Mouse (Mus musculus) CH12.LX (cell line): ENCODE results near the gene Dido1.

ENCODE experiments used
- CHD2 ChIP-seq: IDR thresholded peaks from 2 replicates; pipeline ENCODE4 v1.6.1; 2011; ENCODE audit warnings: low read length, improper control_type of control experiment
- CTCF ChIP-seq, 2 experiments: IDR thresholded peaks in 1 of 2; conservative IDR thresholded peaks in 1 of 2; 2 replicates each; pipeline ENCODE4 v1.5.1; 2011 to 2012; ENCODE audit warnings: low read depth in 2 of 2, low read length in 2 of 2, improper control_type of control experiment in 1 of 2, inconsistent platforms in 1 of 2, mild to moderate bottlenecking in 1 of 2, moderate library complexity in 1 of 2
- HCFC1 ChIP-seq: IDR thresholded peaks from 2 replicates; pipeline ENCODE4 v1.6.1; 2012; ENCODE audit warnings: low read depth, mild to moderate bottlenecking, inconsistent platforms, low read length, improper control_type of control experiment
- JUN ChIP-seq: IDR thresholded peaks from 2 replicates; pipeline ENCODE4 v1.6.1; 2011; ENCODE audit warnings: low read depth, mild to moderate bottlenecking, low read length, improper control_type of control experiment, moderate library complexity; ENCODE audit not compliant: insufficient read depth
- MAFK ChIP-seq: IDR thresholded peaks from 2 replicates; pipeline ENCODE4 v1.6.1; 2011; ENCODE audit warnings: low read length, improper control_type of control experiment; ENCODE audit not compliant: insufficient replicate concordance
- PAX5 ChIP-seq: IDR thresholded peaks from 2 replicates; pipeline ENCODE4 v1.6.1; 2012; ENCODE audit warnings: low read length, inconsistent platforms, mixed read lengths
- POLR2A ChIP-seq: IDR thresholded peaks from 2 replicates; pipeline ENCODE4 v1.6.1; 2011; ENCODE audit warnings: low read depth, mild to moderate bottlenecking, improper control_type of control experiment, low read length
- POLR2AphosphoS2 ChIP-seq: IDR thresholded peaks from 2 replicates; pipeline ENCODE4 v1.6.1; 2011; ENCODE audit warnings: low read depth, low read length, improper control_type of control experiment
- RCOR1 ChIP-seq: conservative IDR thresholded peaks from 2 replicates; pipeline ENCODE4 v1.6.1; 2012; ENCODE audit warnings: low read depth, mild to moderate bottlenecking, inconsistent platforms, low read length, improper control_type of control experiment
- SMC3 ChIP-seq: IDR thresholded peaks from 2 replicates; pipeline ENCODE4 v1.6.1; 2011; ENCODE audit warnings: low read depth, low read length, improper control_type of control experiment
- USF1 ChIP-seq: IDR thresholded peaks from 2 replicates; pipeline ENCODE4 v1.6.1; 2014; ENCODE audit warnings: low read depth, mild to moderate bottlenecking, inconsistent platforms, low read length, improper control_type of control experiment
- USF2 ChIP-seq: conservative IDR thresholded peaks from 2 replicates; pipeline ENCODE4 v1.6.1; 2011; ENCODE audit warnings: low read depth, low read length, improper control_type of control experiment

DNA sequence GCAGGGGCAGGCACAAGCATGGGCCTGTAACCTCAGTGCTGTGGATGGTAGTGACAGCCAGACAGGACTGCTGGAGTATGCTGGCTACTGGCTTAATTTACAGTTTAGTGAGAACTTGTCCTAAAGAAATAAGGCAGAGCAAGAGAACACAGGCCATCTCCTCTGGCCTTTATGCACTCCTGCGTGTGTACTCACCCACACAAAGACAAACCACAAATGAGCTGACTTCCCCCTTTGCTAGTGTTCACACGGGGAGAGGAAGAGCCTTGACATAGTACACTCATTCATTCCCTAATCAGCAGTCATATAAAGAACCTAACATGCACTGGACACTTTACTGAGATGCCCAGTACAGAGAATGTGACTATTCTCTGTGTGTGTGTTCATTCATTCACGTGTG lies 4.7 kb downstream of the Dido1 start:
- TF ChIP-seq POLR2AphosphoS2 (no peak), CTCF (conservative IDR thresholded peaks at IDR 0.05 in 1 of 2, IDR thresholded peaks at IDR 0.05 in 1 of 2; ENCODE audit: low read depth in 2 of 2, low read length in 2 of 2) (no peak), USF1 (no peak), MAFK (no peak), PAX5 (no peak), SMC3 (no peak), RCOR1 (no peak), POLR2A (no peak), CHD2 (no peak), JUN (no peak), USF2 (no peak), HCFC1 (no peak)
